Mouse (Mus musculus) hindbrain, embryonic 11.5 days (tissue): ENCODE measurements at regions not wholly inside any gene's neighbourhood (a gene's known extent, or its start where the extent isn't known, plus 50 kb on each side); places are given as distances from the start of the nearest gene placed in this dataset.

Experiments used
- ATAC-seq: fragments of 200-750 bp; cut with Nextera tagmentation; 2 replicates; pipeline ENCODE4 v1.8.0; 2017; ENCODE audit warnings: mild to moderate bottlenecking, moderate TSS enrichment, moderate library complexity; ENCODE audit not compliant: low FRiP score
- DNase-seq: peaks from one replicate; pipeline ENCODE4 v3.0.0-alpha.2; 2015; ENCODE audit warnings: low spot score
- H3K27ac ChIP-seq: fragments of 300-500 bp; sonication (generic); 2 replicates; pipeline ENCODE4 v1.5.1; 2014; ENCODE audit warnings: mild to moderate bottlenecking, low read depth, low read length
- H3K27me3 ChIP-seq: fragments of 300-500 bp; sonication (generic); 2 replicates; pipeline ENCODE4 v1.6.1; 2014; ENCODE audit warnings: mild to moderate bottlenecking, low read length, moderate library complexity, mixed read lengths; ENCODE audit not compliant: control insufficient read depth, insufficient read depth
- H3K36me3 ChIP-seq: fragments of 300-500 bp; sonication (generic); 2 replicates; pipeline ENCODE4 v1.6.1; 2014; ENCODE audit warnings: mild to moderate bottlenecking, low read length, moderate library complexity, mixed read lengths; ENCODE audit not compliant: control insufficient read depth, insufficient read depth
- H3K4me1 ChIP-seq: fragments of 300-500 bp; sonication (generic); replicated peaks from 2 replicates; pipeline ENCODE4 v1.6.1; 2014; ENCODE audit warnings: low read length, mixed read lengths; ENCODE audit not compliant: control insufficient read depth, insufficient read depth
- H3K4me2 ChIP-seq: fragments of 300-500 bp; sonication (generic); replicated peaks from 2 replicates; pipeline ENCODE4 v1.6.1; 2014; ENCODE audit warnings: mild to moderate bottlenecking, low read depth, low read length
- H3K4me3 ChIP-seq: fragments of 300-500 bp; sonication (generic); 2 replicates; pipeline ENCODE4 v1.5.1; 2014; ENCODE audit warnings: low read depth, low read length
- H3K9ac ChIP-seq: fragments of 300-500 bp; sonication (generic); 2 replicates; pipeline ENCODE4 v1.6.1; 2014; ENCODE audit warnings: low read depth, low read length
- H3K9me3 ChIP-seq: fragments of 300-500 bp; sonication (generic); 2 replicates; pipeline ENCODE4 v1.6.1; 2016; ENCODE audit warnings: low read length; ENCODE audit not compliant: control insufficient read depth
- WGBS: fragments of 180-500 bp; shearing (Covaris S2); extraction: QIAGEN DNeasy Blood & Tissue Kit; methylation state at CpG from one replicate; pipeline ENCODE4 v1.1.7; 2014; 5-methylcytosine and 5-hydroxymethylcytosine counted together

DNA sequence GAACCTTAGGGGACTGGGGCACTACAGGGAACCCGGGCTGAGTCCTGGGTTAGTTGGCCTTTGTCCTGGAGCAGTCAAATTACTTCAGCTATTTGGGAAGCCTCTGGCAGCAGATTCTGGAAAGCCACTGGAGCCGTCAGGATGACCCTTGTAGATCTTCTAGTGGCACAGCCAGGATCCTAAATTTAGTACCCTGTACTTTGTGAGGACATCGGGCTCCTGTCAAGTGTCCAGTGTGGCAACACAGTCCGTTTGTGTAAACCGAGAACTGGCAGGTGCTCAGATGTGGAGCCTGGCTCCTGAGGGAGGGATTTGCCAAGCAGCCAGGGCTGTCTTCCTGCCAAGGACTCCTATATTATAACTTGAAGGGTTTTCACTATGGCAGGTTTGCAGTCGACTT, 76.8 kb upstream of the Pced1b start:
- Histone ChIP-seq H3K27me3 (no peaks in the 10 kb centered on the region), H3K9me3 (no peaks in the 10 kb centered on the region), H3K4me2 (no peak overlapping the region), H3K27ac (no peak overlapping the region), H3K4me3 (no peak overlapping the region), H3K9ac (no peak overlapping the region), H3K36me3 (no peaks in the 10 kb centered on the region), H3K4me1 (no peaks in the 10 kb centered on the region)
- DNase-seq (no peak), ATAC-seq (no peak)
- 87% methylated on average over 6 of the region's 6 CpGs for WGBS

GRCm38 (mm10) chr15:97169381-97169780, 77.5 kb upstream of the Pced1b start:
- 89% methylated on average over 10 of the region's 10 CpGs for WGBS
- Histone ChIP-seq H3K9me3 (no peaks in the 10 kb centered on the region), H3K27me3 (no peaks in the 10 kb centered on the region), H3K9ac (no peak overlapping the region), H3K4me3 (no peak overlapping the region), H3K27ac (no peak overlapping the region), H3K4me2 (no peak overlapping the region), H3K36me3 (no peaks in the 10 kb centered on the region), H3K4me1 (no peaks in the 10 kb centered on the region)
- no peak for DNase-seq
- ATAC-seq = no peak

DNA sequence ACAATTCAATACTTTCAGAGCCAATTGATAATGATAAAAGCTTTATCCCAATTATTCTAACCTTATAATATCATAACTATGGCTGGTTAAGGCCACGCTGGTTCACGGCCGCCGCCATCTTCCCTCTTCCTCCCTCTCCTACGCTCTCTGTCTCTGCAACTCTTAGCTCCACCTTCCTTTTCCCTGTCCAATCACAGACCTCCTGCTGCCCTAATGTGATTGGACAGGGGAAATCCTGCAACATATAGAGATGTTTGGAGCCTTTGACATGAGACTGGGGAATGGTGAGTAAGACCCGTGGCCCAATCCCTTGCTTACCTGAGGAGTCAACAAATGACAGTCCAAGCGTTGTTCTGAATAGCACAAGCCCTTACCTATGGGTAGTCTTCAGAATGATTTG, 79.8 kb upstream of the Pced1b start:
- Histone ChIP-seq H3K4me2 (no peak overlapping the region), H3K9me3 (no peaks in the 10 kb centered on the region), H3K4me3 (no peak overlapping the region), H3K4me1 (no peaks in the 10 kb centered on the region), H3K27ac (no peak overlapping the region), H3K27me3 (no peaks in the 10 kb centered on the region), H3K36me3 (no peaks in the 10 kb centered on the region), H3K9ac (no peak overlapping the region)
- 96% methylated on average over 7 of the region's 7 CpGs for WGBS
- DNase-seq (no peak), ATAC-seq (no peak)

- H3K4me1 ChIP-seq = no peaks in the 10 kb centered on the region
- DNase-seq = no peak
- 85% methylated on average over 15 of the region's 15 CpGs for WGBS
Observed at GRCm38 (mm10) chr15:97164616-97165015, 82.3 kb upstream of the Pced1b start.

GRCm38 (mm10) chr15:97163971-97164370, 82.9 kb upstream of the Pced1b start:
- Histone ChIP-seq H3K9me3 (no peaks in the 10 kb centered on the region), H3K4me3 (no peak overlapping the region), H3K27ac (no peak overlapping the region), H3K4me2 (no peak overlapping the region), H3K9ac (no peak overlapping the region), H3K36me3 (no peaks in the 10 kb centered on the region), H3K4me1 (no peaks in the 10 kb centered on the region), H3K27me3 (no peaks in the 10 kb centered on the region)
- DNase-seq (no peak), ATAC-seq (no peak)
- 93% methylated on average over 6 of the region's 6 CpGs for WGBS

More at GRCm38 (mm10) chr15:97164616-97165015, 82.3 kb upstream of the Pced1b start:
- no peak for ATAC-seq
- no peak overlapping the region for H3K4me2 ChIP-seq
- no peaks in the 10 kb centered on the region for H3K36me3 ChIP-seq
- H3K4me3 ChIP-seq = no peak overlapping the region
- no peaks in the 10 kb centered on the region for H3K27me3 ChIP-seq
- H3K9ac ChIP-seq = no peak overlapping the region
- H3K27ac ChIP-seq = no peak overlapping the region
- no peaks in the 10 kb centered on the region for H3K9me3 ChIP-seq

- DNase-seq (no peak), ATAC-seq (no peak)
- no peak overlapping the region for H3K9ac ChIP-seq
- WGBS = 96% methylated on average over 8 of the region's 8 CpGs
- no peak overlapping the region for H3K4me2 ChIP-seq
- no peak overlapping the region for H3K27ac ChIP-seq
- H3K9me3 ChIP-seq = no peaks in the 10 kb centered on the region
- no peaks in the 10 kb centered on the region for H3K36me3 ChIP-seq
- H3K27me3 ChIP-seq = no peaks in the 10 kb centered on the region
- H3K4me1 ChIP-seq = no peaks in the 10 kb centered on the region
- no peak overlapping the region for H3K4me3 ChIP-seq
Observed at GRCm38 (mm10) chr15:97163090-97163489, 83.8 kb upstream of the Pced1b start.

- H3K4me2 ChIP-seq = no peak overlapping the region
- no peaks in the 10 kb centered on the region for H3K36me3 ChIP-seq
- DNase-seq (no peak), ATAC-seq (no peak)
- no peak overlapping the region for H3K4me3 ChIP-seq
- H3K9me3 ChIP-seq = no peaks in the 10 kb centered on the region
- 91% methylated on average over 8 of the region's 8 CpGs for WGBS
- no peak overlapping the region for H3K9ac ChIP-seq
- H3K4me1 ChIP-seq = no peaks in the 10 kb centered on the region
- H3K27ac ChIP-seq = no peak overlapping the region
- no peaks in the 10 kb centered on the region for H3K27me3 ChIP-seq
Observed at GRCm38 (mm10) chr15:97162305-97162704, 84.6 kb upstream of the Pced1b start.

DNA sequence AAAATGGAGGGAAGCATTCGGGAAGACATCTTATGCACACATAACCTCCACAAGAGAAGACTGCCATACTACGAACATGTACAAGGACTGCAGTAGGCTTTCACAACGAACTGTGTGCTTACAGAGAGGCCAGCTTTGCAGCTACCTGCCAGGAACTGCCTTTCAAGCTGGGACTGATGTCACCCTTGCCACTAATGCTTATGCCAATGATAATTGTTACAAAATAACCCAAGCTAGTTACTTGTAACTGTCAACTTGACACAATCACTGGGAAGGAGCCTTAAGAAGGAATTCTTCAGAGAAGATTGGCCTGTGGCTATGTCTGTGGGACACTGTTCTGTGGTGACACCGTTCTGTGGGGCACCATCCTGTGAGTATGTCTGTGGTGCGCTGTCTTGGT, 85.4 kb upstream of the Pced1b start:
- DNase-seq = no peak
- Histone ChIP-seq H3K27ac (no peak overlapping the region), H3K4me2 (no peak overlapping the region), H3K36me3 (no peaks in the 10 kb centered on the region), H3K9ac (no peak overlapping the region), H3K9me3 (no peaks in the 10 kb centered on the region), H3K4me1 (no peaks in the 10 kb centered on the region), H3K27me3 (no peaks in the 10 kb centered on the region), H3K4me3 (no peak overlapping the region)
- no peak for ATAC-seq
- 86% methylated on average over 5 of the region's 5 CpGs for WGBS

- no peaks in the 10 kb centered on the region for H3K9me3 ChIP-seq
- H3K9ac ChIP-seq = no peak overlapping the region
- no peaks in the 10 kb centered on the region for H3K27me3 ChIP-seq
- no peak overlapping the region for H3K27ac ChIP-seq
- no peak for ATAC-seq
- no peaks in the 10 kb centered on the region for H3K4me1 ChIP-seq
- DNase-seq = no peak
- 79% methylated on average over 8 of the region's 8 CpGs for WGBS
- no peak overlapping the region for H3K4me2 ChIP-seq
- H3K4me3 ChIP-seq = no peak overlapping the region
- H3K36me3 ChIP-seq = no peaks in the 10 kb centered on the region
Observed at GRCm38 (mm10) chr15:97152354-97152753, 94.6 kb upstream of the Pced1b start.
